ENCODE assay signal across 9 mouse cellular contexts in the genomic region with DNA sequence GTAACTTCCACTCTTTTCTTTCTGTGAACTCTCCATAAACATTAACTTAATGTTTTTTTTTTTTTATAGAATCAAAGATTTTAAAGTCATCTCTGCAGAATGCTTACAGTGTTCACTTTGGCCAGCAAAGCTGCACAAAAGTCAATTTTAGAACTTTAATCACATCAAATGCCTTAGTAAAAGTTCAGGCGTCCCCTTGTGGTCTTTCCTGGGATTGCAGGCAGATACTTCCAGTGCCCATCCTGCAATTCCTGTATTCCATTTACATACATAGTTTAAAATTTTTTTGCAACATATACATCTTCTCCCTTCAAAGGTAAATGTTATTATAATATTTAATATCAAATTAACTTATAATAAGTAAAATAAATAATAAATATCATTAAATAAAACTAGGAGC.
A peak's percentile ranks its signal among the peaks of the same experiment; 100 is the strongest.
DNase-seq lines count a peak whose midpoint lies in the region; ATAC-seq and TF ChIP-seq lines count a peak whose summit lies in the region.
"Had no signal": no experiment of that assay in that cellular context is flagged by ENCODE, and none has a peak within 500 bp of the region (broad histone marks: within the 10 kb centered on the region; RNA-seq: fewer than 3 reads in every experiment).

No protein-coding gene starts in this region.

- no peaks in the 10 kb centered on the region for H3K9me3 ChIP-seq in kidney, postnatal 0 days (replicated peaks; ENCODE audit: low read length)
- no peaks in the 10 kb centered on the region for H3K9me3 ChIP-seq in kidney, embryonic 15.5 days (replicated peaks)
- no peaks in the 10 kb centered on the region for H3K9me3 ChIP-seq in limb, embryonic 14.5 days (ENCODE audit: control insufficient read depth, low read length)
- H3K9me3 ChIP-seq: heart, embryonic 15.5 days had no signal

- no peaks in the 10 kb centered on the region for H3K27me3 ChIP-seq in kidney, postnatal 0 days (ENCODE audit: insufficient read depth, low read length)
- H3K27me3 ChIP-seq in kidney, embryonic 15.5 days, result no peaks in the 10 kb centered on the region
- no peaks in the 10 kb centered on the region for H3K27me3 ChIP-seq in limb, embryonic 14.5 days (ENCODE audit: control insufficient read depth, insufficient read depth, low read length)
- H3K27me3 ChIP-seq: heart, embryonic 15.5 days had no signal

- no peaks in the 10 kb centered on the region for H3K36me3 ChIP-seq in kidney, postnatal 0 days (ENCODE audit: insufficient read depth, low read length)
- H3K36me3 ChIP-seq in kidney, embryonic 15.5 days, result no peaks in the 10 kb centered on the region
- H3K36me3 ChIP-seq in limb, embryonic 14.5 days (ENCODE audit: control insufficient read depth, insufficient read depth, low read length), result no peaks in the 10 kb centered on the region
- H3K36me3 ChIP-seq: heart, embryonic 15.5 days had no signal

- H3K4me2 ChIP-seq in kidney, postnatal 0 days (ENCODE audit: low read length), result no peak overlapping the region
- no peak overlapping the region for H3K4me2 ChIP-seq in kidney, embryonic 15.5 days
- no peak overlapping the region for H3K4me2 ChIP-seq in limb, embryonic 14.5 days (replicated peaks; ENCODE audit: low read depth, low read length, severe bottlenecking)
- H3K4me2 ChIP-seq: heart, embryonic 15.5 days had no signal

- no peak for TF ChIP-seq POLR2A in limb, embryonic 14.5 days (IDR thresholded peaks at IDR 0.05; ENCODE audit: borderline replicate concordance, extremely low read depth, insufficient read depth, insufficient read length)

- DNase-seq in adrenal gland, adult 2 months, result peak; percentile 21
- DNase-seq in adrenal gland, adult 8-10 months, result no peak
- DNase-seq in kidney, postnatal 0 days (ENCODE audit: low spot score), result peak; percentile 83
- peak; percentile 9 for DNase-seq in MEL-GATA-1-ER (ENCODE audit: extremely low read depth, low read depth)
- DNase-seq in embryo, embryonic 9.5 days (ENCODE audit: extremely low spot score), result peak; percentile 53
- DNase-seq in limb, embryonic 14.5 days (ENCODE audit: low spot score), result peak; percentile 88
- DNase-seq in thymus, postnatal 25 days, result peak; percentile 11

- WGBS in kidney, postnatal 0 days, result 0% methylated on average over 1 of the region's 1 CpGs
- 2% methylated on average over 1 of the region's 1 CpGs for WGBS in kidney, embryonic 15.5 days
- 0% methylated on average over 1 of the region's 1 CpGs for WGBS in limb, embryonic 14.5 days

- TF ChIP-seq CTCF in kidney, postnatal 0 days (IDR thresholded peaks at IDR 0.05; ENCODE audit: low read depth), result peak; percentile 84

- H3K4me3 ChIP-seq in kidney, postnatal 0 days (replicated peaks; ENCODE audit: low read depth, low read length), result no peak overlapping the region
- no peak overlapping the region for H3K4me3 ChIP-seq in kidney, embryonic 15.5 days (replicated peaks)
- no peak overlapping the region for H3K4me3 ChIP-seq in limb, embryonic 14.5 days (replicated peaks; ENCODE audit: low read length)
- H3K4me3 ChIP-seq: heart, embryonic 15.5 days had no signal

- no peak for ATAC-seq in kidney, postnatal 0 days (replicated peaks; ENCODE audit: low FRiP score, low read depth)
- no peak for ATAC-seq in kidney, embryonic 15.5 days (replicated peaks; ENCODE audit: low FRiP score)
- ATAC-seq in limb, embryonic 14.5 days (ENCODE audit: low FRiP score, low read depth), result no peak

- no peak overlapping the region for H3K27ac ChIP-seq in kidney, postnatal 0 days
- H3K27ac ChIP-seq in kidney, embryonic 15.5 days, result no peak overlapping the region
- no peak overlapping the region for H3K27ac ChIP-seq in limb, embryonic 14.5 days (replicated peaks; ENCODE audit: low read depth, low read length)
- H3K27ac ChIP-seq: heart, embryonic 15.5 days had no signal

- H3K9ac ChIP-seq in kidney, postnatal 0 days (ENCODE audit: low read depth, low read length), result no peak overlapping the region
- no peak overlapping the region for H3K9ac ChIP-seq in kidney, embryonic 15.5 days
- no peak overlapping the region for H3K9ac ChIP-seq in limb, embryonic 14.5 days (ENCODE audit: low read depth, low read length, severe bottlenecking)
- H3K9ac ChIP-seq: heart, embryonic 15.5 days had no signal

- no peaks in the 10 kb centered on the region; the same call in 1 of the 2 replicates for H3K4me1 ChIP-seq in kidney, postnatal 0 days (replicated peaks; ENCODE audit: insufficient read depth, low read length)
- 0 out of 2 replicates have a peak, but pooled peaks cover 2% of the 10 kb centered on the region for H3K4me1 ChIP-seq in kidney, embryonic 15.5 days
- H3K4me1 ChIP-seq in limb, embryonic 14.5 days (ENCODE audit: control insufficient read depth, insufficient read depth, low read length), result 0 out of 2 replicates have a peak, but pooled peaks cover 3% of the 10 kb centered on the region
- H3K4me1 ChIP-seq: heart, embryonic 15.5 days had no signal
